Mouse (Mus musculus) frontal cortex, adult (tissue): ENCODE measurements around the gene Atp5j2.

ENCODE experiments used
- ATAC-seq: cut with Nextera tagmentation; 2 replicates; pipeline ENCODE4 v1.9.2; 2017; ENCODE audit warnings: mild to moderate bottlenecking, moderate library complexity, mixed read lengths; ENCODE audit not compliant: low TSS enrichment

Gene Atp5j2

DNA sequence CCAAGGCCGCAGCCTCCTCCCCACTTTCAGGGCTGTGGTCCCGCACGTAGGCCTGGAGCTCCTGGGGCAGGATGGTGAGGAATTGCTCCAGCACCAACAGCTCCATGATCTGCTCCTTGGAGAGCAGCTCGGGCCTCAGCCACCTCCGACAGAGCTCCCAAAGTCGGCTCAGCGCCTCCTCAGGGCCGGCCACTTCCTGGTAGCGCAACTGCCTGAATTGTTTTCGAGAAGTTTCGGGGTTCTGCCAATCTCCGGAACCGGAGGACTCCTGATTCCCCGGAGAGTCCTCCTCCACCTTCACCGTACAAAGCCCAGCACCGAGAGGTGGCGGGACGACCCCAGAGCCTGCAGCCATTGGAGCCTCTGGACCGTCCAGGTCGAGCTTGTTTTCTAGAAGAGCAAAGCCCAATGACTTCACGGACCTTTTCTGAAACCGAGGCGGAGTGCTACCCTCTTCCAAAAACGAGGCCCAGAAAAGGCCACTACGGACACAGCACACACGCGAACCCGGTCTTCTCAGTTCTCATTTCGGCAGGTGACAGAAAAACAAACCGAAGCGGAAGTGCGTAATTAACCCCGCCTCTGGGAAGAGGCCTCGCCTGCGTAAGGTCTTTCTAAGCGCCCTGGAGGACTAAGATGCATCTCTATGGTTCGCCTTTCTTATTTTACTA is 9.6 kb upstream of the Atp5j2 start, which contains the start of gene Zkscan14:
Gene Zkscan14, minus strand, starts transcription at position 548 of the 671 bp plus-strand sequence.
- ATAC-seq = peak; percentile 59

DNA sequence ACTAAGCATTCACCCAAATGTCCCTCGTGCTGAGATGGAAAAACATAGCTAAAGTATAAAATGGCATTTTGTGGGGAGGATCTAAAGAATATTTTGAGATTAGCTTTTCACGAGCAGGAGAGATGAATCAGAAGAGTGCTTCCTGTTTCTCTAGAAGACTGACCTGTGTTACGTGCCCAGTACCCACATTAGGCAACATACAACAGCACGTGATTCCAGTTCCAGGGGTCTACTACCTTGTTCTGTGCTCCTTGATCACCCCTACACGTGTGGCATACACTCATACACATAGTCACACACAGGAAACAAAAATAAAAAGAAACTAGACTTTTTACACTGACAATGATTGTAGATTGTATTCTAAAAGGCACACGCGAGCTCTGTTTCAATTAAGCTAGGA is 8.5 kb upstream of the Atp5j2 start:
- ATAC-seq = no peak

DNA sequence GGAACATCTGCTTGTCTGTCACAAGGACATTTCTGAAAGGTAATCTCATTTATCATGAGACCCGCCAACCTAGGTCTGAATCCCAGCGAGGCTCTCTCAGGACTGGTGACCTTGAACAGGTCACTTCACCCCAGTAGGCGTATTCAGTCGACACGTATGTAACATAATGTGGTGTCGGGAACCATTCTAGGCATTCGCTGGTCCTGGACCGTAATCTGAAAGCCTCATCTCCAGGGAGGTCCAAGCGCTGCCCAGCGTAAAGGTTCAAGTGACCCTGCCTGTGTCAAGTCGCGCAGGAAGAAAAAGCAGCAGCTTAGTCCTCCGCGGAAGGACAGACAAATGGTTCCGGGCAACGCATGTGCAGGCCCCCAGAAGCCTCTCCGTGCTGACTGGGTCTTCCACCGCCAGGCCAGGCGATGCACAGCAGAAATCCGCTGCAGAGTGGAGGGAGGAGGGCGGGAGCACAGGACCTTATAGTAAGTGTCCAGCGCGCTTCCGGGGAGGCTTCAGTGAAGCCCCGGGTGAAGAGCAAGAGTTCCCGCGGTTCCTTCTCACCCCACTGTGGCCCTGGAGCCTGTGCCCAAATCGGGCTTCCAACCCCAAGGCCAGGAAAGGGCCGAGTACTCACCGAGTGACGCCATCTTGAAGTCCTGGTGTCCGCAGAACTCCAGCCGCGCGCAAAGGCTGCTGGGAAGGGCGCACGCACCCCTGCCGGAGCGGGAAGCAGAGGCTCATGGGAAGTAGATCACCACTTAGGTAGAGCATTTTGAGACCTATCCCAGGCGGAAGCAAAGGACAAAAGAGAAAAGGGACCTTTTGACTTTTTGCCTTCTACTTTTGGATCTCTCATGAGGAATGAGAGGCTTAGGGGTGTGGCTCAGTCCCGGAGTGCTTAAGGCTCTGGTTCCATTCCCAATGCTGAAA is 725 bp downstream of the Atp5j2 start:
- ATAC-seq = peak; percentile 87

DNA sequence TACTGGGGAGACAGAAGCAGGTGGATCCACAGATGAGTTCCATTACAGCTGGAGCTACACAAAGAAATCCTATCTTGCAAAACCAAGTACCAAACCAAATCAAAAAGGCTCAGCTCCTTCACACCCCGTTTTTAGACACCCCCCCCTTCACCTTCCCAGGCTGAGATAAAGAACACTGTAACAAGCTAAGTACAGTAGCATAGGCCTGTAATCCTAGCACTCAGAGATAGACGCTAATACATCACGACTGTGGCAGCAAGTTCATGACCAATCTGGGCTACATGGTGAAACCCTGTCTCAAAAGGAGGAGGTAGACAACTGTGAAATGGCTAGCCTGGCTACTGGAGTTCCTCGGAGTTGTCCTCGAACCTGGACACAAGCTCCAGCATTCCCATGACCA is 1.5 kb downstream of the Atp5j2 start:
- ATAC-seq = no peak

DNA sequence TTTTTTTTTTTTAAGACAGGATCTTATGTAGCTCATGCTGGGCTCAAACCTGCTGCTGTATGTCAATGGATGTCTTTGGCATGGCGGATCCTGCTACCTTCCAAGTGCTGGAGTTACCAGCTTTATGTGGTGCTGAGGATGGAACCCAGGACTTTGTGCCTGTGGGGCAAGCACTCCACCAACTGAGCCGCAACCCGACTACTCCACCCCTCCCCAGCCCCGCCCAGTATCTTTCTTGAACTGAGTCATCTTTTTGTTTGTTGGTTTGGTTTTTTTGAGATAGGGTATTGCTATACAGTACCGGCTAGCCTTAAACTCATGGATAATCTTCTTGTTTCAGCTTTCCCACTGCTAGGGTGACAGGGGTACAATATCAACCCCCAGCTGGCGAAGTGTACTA is 2.4 kb downstream of the Atp5j2 start:
- ATAC-seq = no peak

DNA sequence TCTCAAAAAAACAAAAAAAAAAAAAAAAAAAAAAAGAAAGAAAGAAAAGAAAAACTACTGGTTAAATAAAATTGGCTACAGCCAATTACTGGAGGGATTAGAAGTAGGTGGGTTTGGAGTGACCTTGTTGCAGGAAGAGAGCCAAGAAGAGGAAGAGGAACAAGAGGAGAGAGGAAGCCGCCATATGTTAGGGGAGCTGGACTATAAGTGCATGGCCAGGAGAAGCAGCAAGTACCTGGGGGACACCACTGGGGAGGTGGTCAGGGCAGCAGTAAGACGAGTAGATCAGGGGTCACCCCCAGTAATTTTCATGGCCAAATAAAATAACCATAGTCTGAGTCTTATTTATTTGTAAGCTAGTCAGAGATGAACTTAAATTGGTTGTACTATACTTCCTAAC is 6.6 kb downstream of the Atp5j2 start:
- ATAC-seq = no peak

DNA sequence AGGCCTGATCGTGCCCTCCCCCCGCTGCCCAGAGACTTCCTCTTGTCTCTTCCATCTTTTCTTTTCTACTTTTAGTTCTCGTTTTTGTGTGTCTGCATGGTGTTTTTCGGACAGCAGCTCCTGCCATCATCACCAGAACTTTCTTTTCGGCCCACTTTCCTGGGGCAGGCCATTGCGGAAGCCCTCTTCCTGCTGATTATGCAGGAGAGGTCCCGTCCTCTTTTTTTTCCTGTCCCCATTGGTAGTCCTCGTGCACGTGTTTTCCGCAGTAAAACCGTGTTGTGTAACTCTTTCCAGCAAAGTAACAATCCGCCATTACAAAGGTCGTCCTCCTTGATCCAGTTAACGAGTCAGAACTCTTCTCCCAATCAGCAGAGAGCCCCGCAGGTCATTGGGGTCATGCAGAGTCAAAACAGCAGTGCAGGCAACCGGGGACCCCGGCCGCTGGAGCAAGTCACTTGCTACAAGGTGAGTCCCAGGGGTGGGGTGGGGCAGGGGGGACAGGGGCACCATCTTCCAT is 13.3 kb downstream of the Atp5j2 start:
- ATAC-seq = no peak

DNA sequence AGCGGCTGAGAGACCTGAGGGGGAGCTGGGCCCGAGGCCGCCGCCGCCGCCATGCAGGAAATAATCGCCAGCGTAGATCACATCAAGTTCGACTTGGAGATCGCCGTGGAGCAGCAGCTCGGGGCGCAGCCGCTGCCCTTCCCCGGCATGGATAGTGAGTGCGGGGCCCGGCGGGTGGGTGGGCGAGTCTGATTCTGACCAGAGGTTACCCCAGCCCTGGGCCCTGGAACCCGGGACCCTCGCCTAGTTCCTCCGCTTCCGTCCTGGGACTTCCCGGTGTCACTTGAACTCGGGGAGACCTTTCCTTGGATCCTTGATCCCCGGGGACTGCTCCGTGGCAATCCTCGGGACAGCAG is 24.6 kb downstream of the Atp5j2 start:
- ATAC-seq = no peak

DNA sequence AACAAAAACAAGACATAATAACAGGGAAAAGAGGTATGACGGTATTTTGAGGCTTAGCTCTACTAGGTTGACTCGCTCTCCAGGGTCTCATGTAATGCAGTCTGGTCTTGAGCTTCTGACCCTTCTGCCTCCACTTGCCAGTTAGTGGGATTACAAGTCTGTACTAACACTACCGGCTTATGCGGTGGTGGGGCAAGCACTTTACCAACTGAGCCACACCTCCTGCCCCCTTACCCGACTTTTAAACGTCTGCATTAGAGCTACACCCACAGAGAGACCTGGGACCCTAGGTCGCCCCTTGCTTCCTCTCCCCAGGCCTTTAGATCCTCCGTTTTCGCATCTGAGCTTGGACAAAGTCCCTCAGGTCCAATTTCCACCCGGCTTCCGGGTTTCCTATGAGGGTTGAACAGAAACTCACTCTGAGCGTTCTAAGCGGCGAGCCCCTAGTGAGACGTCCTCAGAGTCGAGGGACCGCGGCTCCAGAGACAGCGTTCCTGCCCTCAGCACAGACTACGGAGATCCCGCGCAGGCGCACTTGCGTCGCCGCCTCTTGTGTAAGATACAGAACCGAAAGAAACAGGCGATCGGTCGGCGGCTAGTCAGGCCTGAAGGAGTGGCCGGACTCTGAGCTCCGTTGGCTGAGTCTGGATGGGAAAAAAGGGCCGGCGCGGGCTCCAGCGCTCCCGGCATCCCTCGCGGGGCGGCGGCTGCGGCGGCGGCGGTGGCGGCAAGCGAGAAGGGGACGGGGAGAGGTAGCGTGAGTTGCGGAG is 25.1 kb downstream of the Atp5j2 start, which contains the start of the genes Ptcd1 and Cpsf4:
Gene Ptcd1, minus strand, starts transcription at position 573 of the 770 bp plus-strand sequence.
Gene Cpsf4, plus strand, starts transcription at position 678 of the 770 bp plus-strand sequence.
- peak; percentile 95 for ATAC-seq

DNA sequence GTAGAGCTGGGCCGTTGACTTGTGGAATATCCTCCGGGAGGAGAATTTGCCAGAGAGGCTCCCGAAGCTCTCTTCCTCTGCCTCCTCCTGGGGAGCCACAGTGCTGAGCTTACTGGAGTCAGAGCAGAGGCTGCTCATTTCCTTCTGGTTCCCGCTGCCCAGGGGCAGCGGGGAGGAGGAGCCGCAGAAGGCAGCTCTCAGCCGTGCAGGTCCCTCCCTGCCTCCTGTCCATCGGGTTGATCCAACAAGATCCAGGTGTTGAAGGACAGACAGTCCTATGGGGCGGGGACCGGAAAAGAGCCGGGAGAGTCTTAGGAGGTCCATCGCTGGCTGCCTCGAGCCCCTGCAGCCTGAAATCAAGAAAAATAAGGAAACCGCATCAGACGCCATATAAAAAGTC is 26.7 kb downstream of the Atp5j2 start:
- ATAC-seq = no peak

DNA sequence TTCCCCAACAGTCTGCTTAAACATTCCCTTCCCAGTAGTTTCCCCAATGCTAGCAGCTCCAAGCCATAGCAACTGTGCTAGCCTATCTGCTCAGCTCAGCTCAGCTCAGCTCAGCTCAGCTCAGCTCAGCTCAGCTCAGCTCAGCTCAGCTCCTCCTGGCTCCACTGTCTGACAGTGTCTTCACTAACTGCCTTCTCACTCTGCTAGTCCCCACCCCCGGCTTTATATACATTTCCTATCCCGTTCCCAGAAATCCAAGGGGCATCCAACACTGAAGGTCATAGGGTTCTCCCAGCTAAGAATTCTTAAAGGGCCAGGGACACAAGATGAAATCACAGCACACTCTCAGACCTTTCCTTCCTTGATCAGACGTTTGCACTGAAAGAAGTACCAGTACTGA is 27.2 kb downstream of the Atp5j2 start:
- 0 out of 2 replicates have a peak, but pooled peaks have one; percentile 13 for ATAC-seq

DNA sequence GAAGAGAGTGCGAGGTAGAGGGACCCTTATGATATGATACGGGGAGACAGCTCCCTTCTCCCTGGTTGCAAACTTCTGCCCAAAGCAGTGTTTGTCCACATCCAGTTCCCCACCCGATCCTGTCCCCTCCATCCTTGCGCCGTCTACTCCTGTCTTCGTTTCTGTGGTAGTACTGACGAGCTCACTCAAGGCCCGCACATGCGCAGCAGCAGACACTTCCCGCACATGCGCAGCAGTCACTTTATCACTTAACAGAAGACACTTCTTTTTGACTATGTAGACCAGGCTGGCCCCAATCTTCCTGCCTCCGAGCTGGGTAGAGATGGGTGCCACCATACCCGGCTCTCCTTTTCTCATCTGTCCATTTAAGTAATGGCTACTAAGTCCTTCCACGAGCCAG is 30.5 kb downstream of the Atp5j2 start:
- no peak for ATAC-seq

DNA sequence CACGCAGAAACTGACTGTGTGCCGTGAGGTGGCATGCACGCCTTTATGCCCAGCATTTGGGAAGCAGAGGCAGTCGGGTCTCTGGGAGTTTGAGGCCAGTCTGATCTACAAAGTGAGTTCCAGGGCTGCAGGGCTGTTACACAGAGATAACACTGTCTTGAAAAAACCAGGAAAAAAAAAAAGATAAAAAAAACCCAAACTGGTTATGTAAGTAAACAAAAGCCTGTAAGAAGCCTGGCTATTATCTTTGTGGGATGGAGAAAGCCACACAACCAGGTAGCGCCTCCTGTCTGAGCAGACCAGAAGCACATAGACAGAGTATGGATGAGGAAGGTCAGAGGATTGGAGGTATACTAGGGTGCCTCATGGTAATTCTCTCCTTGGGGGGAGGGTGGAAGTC is 39.2 kb downstream of the Atp5j2 start:
- ATAC-seq = no peak

DNA sequence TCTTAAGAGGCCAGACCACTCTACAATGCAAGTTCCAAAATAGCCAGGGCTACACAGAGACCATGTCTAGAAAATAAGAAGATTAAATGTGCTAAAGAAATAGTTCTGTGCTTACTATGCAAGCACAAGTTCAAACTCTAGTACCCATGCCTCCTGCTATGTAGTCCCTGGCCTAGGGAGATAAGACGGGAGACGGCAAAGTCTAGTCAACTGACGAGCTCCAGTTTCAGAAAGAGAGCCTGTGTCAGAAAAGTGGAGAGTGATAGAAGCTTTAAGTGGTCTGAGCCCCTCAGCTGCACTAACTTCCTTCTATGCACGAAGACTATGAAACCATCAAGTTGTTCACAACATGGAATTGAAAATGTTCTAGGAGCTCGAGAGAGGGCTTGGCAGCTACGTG is 42.6 kb downstream of the Atp5j2 start:
- ATAC-seq = no peak

DNA sequence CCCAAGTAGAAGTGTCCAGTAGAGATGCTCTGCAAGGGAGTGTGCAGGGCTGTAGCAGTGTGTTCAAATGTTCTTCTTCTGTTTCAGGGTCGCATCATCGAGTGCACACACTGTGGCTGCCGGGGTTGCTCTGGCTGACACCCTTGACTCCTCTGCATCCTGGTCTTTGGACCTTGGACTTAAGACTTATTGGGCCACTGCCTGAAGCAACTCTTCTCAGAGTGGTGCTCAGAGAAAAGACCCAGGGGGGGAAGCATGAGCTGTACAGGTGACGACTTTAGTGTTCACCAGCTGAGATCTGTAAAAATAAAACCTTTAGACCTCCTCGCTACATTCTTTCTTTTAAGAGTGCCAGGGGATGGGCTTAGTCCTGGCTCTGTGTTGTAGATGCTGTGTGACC is 44.1 kb downstream of the Atp5j2 start:
- ATAC-seq = no peak

DNA sequence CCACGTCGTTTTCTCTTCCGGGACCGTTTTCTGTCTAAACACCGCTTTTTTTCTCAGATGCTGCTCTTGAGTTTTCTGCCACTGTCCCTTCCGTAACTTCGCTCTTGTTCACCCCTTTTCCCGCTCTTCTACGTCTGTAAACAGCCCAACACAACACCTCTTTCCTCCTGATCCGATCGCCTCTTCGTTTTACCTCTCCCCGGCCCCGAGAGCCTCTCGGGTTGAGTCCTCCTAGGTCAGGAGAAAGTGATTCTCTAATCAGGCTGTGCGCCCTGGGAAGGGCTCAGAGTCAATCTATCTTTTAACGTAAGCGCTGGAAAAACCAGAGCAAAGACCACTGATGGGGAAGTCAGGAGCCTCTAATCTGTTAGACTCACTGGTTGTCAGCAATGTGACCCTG is 51.3 kb downstream of the Atp5j2 start:
- no peak for ATAC-seq

DNA sequence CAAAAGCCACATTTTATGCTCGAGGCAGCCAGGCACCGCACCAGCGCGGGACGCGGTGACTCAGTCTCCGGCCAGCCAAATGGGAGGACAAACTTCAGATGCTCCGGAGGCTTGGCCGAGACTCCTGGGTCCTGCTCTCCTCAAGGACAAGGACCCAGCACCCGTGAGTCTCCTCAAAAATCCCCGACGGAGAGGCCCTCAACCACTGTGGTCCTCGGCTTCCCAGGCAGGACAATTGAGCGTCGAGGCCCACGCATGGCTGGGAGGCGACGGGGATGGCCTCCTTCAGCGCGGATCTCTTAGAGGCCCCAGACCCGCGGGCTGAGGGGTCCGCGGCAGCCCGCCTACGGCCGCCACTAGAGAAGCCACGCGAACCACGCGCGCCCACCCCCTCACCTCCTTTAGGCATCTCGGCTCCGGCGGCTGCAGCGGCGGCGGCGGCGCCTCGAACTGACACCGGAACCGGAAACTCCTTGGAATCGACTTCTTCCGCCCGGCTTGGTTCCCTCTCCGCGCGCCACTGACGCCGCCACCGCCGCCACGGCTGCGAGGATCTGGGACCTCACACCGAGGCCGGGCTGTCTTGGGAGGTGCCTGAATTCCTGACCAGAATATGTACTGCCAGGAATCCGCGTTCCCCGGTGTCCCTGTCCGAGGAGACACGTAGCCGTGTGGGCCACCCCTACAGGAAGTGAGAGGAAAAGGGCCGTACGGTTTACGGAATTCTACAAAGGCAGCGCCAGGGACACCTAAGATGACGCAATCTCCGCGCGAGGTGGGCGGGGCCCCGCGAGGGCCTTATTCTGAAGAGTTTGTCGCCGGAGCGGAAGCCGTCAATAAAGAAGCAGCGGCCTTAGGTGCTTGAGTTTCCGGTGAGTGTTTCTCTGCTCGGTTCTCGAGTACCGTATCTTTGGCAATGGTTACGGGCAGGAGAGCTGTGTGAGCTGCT is 52.0 kb downstream of the Atp5j2 start, which contains the start of the genes Pdap1 and Bud31:
Gene Pdap1, minus strand, starts transcription at position 668 of the 949 bp plus-strand sequence.
Gene Bud31, plus strand, starts transcription at position 792 of the 949 bp plus-strand sequence.
- ATAC-seq = peak; percentile 93

DNA sequence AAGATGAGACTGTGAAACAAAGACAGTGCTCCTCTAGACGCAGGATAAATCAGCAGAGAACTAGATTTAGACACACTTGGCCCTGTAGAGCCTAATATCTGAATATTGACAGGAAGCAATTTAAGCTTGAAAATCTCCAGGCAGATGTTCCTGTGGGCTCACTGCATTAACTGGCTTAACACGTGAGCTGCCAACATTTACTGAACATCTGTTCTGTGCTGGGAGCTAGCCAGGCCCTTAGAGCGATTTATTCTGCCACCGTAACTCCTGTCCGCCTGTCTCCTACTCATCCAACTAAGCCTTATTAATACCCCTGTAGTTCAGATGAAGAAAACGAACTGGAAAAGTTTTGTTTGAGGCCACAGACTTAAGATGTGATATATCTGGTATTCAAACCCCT is 53.0 kb downstream of the Atp5j2 start:
- no peak for ATAC-seq
